Mouse (Mus musculus) heart, postnatal 0 days (tissue): ENCODE measurements around the gene Upf1. TPM values are rescaled to one million over a fixed set of nuclear protein-coding genes. Genes with fewer than 3 reads are reported as not detected.

ENCODE experiments used
- ATAC-seq: fragments of 200-750 bp; cut with Nextera tagmentation; 2 replicates; pipeline ENCODE4 v1.8.0; 2017; ENCODE audit warnings: low read depth, moderate number of reproducible peaks, moderate library complexity; ENCODE audit not compliant: insufficient read depth
- DNase-seq: peaks from one replicate; pipeline ENCODE4 v3.0.0-alpha.2; 2016; ENCODE audit warnings: low spot score
- H3K27ac ChIP-seq: fragments of 300-500 bp; sonication (generic); 2 replicates; pipeline ENCODE4 v1.5.1; 2014; ENCODE audit warnings: low read depth, mild to moderate bottlenecking
- H3K27me3 ChIP-seq: fragments of 300-500 bp; sonication (generic); 2 replicates; pipeline ENCODE4 v1.6.1; 2014; ENCODE audit warnings: low read length, mixed read lengths; ENCODE audit not compliant: control insufficient read depth, insufficient read depth
- H3K36me3 ChIP-seq: fragments of 300-500 bp; sonication (generic); replicated peaks from 2 replicates; pipeline ENCODE4 v1.6.1; 2014; ENCODE audit warnings: low read length, mixed read lengths; ENCODE audit not compliant: control insufficient read depth, insufficient read depth
- H3K4me1 ChIP-seq: fragments of 300-500 bp; sonication (generic); 2 replicates; pipeline ENCODE4 v1.6.1; 2014; ENCODE audit warnings: antibody characterized with exemption; ENCODE audit not compliant: control insufficient read depth, insufficient read depth
- H3K4me2 ChIP-seq: fragments of 300-500 bp; sonication (generic); 2 replicates; pipeline ENCODE4 v1.6.1; 2014; ENCODE audit warnings: low read depth, mild to moderate bottlenecking, low read length, moderate library complexity
- H3K4me3 ChIP-seq: fragments of 300-500 bp; sonication (generic); 2 replicates; pipeline ENCODE4 v1.5.1; 2014; ENCODE audit warnings: low read depth, low read length
- H3K9ac ChIP-seq: fragments of 300-500 bp; sonication (generic); replicated peaks from 2 replicates; pipeline ENCODE4 v1.6.1; 2014; ENCODE audit warnings: low read depth, low read length, mixed read lengths
- H3K9me3 ChIP-seq: fragments of 300-500 bp; sonication (generic); replicated peaks from 2 replicates; pipeline ENCODE4 v1.6.1; 2016; ENCODE audit warnings: low read length; ENCODE audit not compliant: control insufficient read depth
- CTCF ChIP-seq: IDR thresholded peaks from 2 replicates; pipeline ENCODE4 v1.5.1; 2016; ENCODE audit warnings: antibody characterized with exemption, control low read depth, low read depth
- EP300 ChIP-seq: IDR thresholded peaks from 2 replicates; pipeline ENCODE4 v1.6.1; 2016; ENCODE audit warnings: antibody characterized with exemption, low read depth
- WGBS: fragments of 180-500 bp; shearing (Covaris S2); extraction: QIAGEN DNeasy Blood & Tissue Kit; methylation state at CpG from one replicate; pipeline ENCODE4 v1.1.7; 2014; 5-methylcytosine and 5-hydroxymethylcytosine counted together
- polyA plus RNA-seq: library from polyadenylated mRNA; unstranded; fragments of >200 nt; fragmentation: Nextera tagmentation; extraction: Ambion mirVana; gene quantifications from 2 replicates; pipeline ENCODE4 v1.2.1, GENCODE M21; 2015
- total RNA-seq: library from RNA; depleted of rRNA; stranded (reverse); fragments of >200 nt; gene quantifications from 2 replicates; pipeline ENCODE4 v1.2.3, GENCODE M21; 2014; ENCODE audit warnings: low replicate concordance

Gene Upf1
- total and polyA plus RNA-seq, 2 experiments from 2014 or later = 7.0 to 16.5 TPM

GRCm38 (mm10) chr8:70316511-70317504 is 36.3 kb downstream of the Upf1 start:
- DNase-seq = no peak
- TF ChIP-seq CTCF (no peak), EP300 (no peak)
- WGBS = 32% methylated on average over 15 of the region's 15 CpGs
- Histone ChIP-seq H3K27me3 (peaks cover 10% of the 10 kb centered on the region; the same call in 1 of the 2 replicates), H3K9ac (no peak overlapping the region), H3K4me2 (peak overlapping the region; percentile 87; the same call in 1 of the 2 replicates), H3K36me3 (peaks cover 18% of the 10 kb centered on the region), H3K27ac (no peak overlapping the region), H3K9me3 (no peaks in the 10 kb centered on the region), H3K4me1 (peaks cover 9% of the 10 kb centered on the region; the same call in 1 of the 2 replicates), H3K4me3 (no peak overlapping the region)
- 0 out of 2 replicates have a peak, but pooled peaks have one; percentile 5 for ATAC-seq

GRCm38 (mm10) chr8:70315624-70316510 is 37.2 kb downstream of the Upf1 start, which contains the start of gene Cers1:
Gene Cers1, plus strand, starts transcription at chr8:70315775.
- peak within 1 kb of the TSS; percentile 87 for H3K4me2 ChIP-seq
- TF ChIP-seq EP300 = no peak
- no peak for TF ChIP-seq CTCF
- H3K4me1 ChIP-seq = peaks cover 9% of the 10 kb centered on the region; the same call in 1 of the 2 replicates
- ATAC-seq (peak; percentile 45), DNase-seq (no peak)
- peak within 1 kb of the TSS; percentile 43; the same call in 1 of the 2 replicates for H3K9ac ChIP-seq
- H3K4me3 ChIP-seq = peak within 1 kb of the TSS; percentile 57
- 3% methylated on average over 66 of the region's 66 CpGs for WGBS
- no peak within 1 kb of the TSS for H3K27ac ChIP-seq
- H3K36me3 ChIP-seq = peaks cover 27% of the 10 kb centered on the region
- H3K27me3 ChIP-seq = peaks cover 10% of the 10 kb centered on the region; the same call in 1 of the 2 replicates
- H3K9me3 ChIP-seq = no peaks in the 10 kb centered on the region

DNA sequence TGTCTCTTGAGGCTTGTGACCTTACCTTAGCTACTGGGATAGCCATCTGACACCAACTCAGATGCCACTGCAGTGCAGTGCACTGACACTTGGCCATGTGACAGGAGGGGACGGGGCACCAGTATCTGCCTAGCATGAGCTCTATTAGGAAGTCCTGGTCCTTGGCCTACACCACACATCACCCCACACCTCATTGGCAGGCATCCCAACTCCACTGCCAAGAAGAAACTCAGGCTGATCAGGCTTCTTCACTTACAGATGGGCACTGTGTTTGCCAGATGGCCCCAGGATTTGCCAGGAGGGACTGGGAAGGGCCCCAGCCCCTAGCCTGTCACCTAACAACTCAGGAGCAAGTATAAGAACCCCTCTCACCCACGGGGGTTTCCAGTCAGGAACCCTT is 39.7 kb downstream of the Upf1 start:
- Histone ChIP-seq H3K27me3 (peaks cover 10% of the 10 kb centered on the region; the same call in 1 of the 2 replicates), H3K4me1 (peaks cover 9% of the 10 kb centered on the region; the same call in 1 of the 2 replicates), H3K27ac (no peak overlapping the region), H3K4me2 (no peak overlapping the region), H3K36me3 (peaks cover 47% of the 10 kb centered on the region), H3K4me3 (no peak overlapping the region), H3K9me3 (no peaks in the 10 kb centered on the region), H3K9ac (no peak overlapping the region)
- ATAC-seq (no peak), DNase-seq (no peak)
- WGBS = 34% methylated on average over 2 of the region's 2 CpGs
- TF ChIP-seq EP300 = no peak
- no peak for TF ChIP-seq CTCF

- WGBS = 41% methylated on average over 2 of the region's 2 CpGs
- no peak overlapping the region for H3K27ac ChIP-seq
- DNase-seq (no peak), ATAC-seq (no peak)
- H3K27me3 ChIP-seq = no peaks in the 10 kb centered on the region
- H3K4me2 ChIP-seq = no peak overlapping the region
- TF ChIP-seq EP300 (no peak), CTCF (peak; percentile 45)
- no peak overlapping the region for H3K9ac ChIP-seq
- peaks cover 84% of the 10 kb centered on the region for H3K36me3 ChIP-seq
- no peaks in the 10 kb centered on the region for H3K9me3 ChIP-seq
- no peak overlapping the region for H3K4me3 ChIP-seq
- no peaks in the 10 kb centered on the region for H3K4me1 ChIP-seq
These were observed 43.8 kb downstream of the Upf1 start for GRCm38 (mm10) chr8:70309311-70309710.

GRCm38 (mm10) chr8:70302901-70303300 is 50.2 kb downstream of the Upf1 start:
- Histone ChIP-seq H3K27me3 (no peaks in the 10 kb centered on the region), H3K36me3 (peaks cover 48% of the 10 kb centered on the region), H3K9ac (peak overlapping the region; percentile 80), H3K4me1 (peaks cover 15% of the 10 kb centered on the region), H3K4me3 (peak overlapping the region; percentile 75), H3K4me2 (peak overlapping the region; percentile 89), H3K27ac (peak overlapping the region; percentile 62), H3K9me3 (no peaks in the 10 kb centered on the region)
- DNase-seq (no peak), ATAC-seq (peak; percentile 6; the same call in 1 of the 2 replicates)
- no peak for TF ChIP-seq EP300
- TF ChIP-seq CTCF = no peak
- WGBS = 3% methylated on average over 16 of the region's 16 CpGs
